Mouse (Mus musculus) limb, embryonic 13.5 days (tissue): ENCODE results near the gene 2310061N02Rik. TPM values are rescaled to one million over a fixed set of nuclear protein-coding genes. Genes with fewer than 3 reads are reported as not detected.

Experiments
- ATAC-seq: fragments of 200-750 bp; cut with Nextera tagmentation; 2 replicates; pipeline ENCODE4 v1.8.0; 2017; ENCODE audit warnings: low read depth, moderate number of reproducible peaks, moderate TSS enrichment; ENCODE audit not compliant: low FRiP score
- H3K27ac ChIP-seq: fragments of 300-500 bp; sonication (generic); 2 replicates; pipeline ENCODE4 v1.5.1; 2015; ENCODE audit warnings: inconsistent platforms, mild to moderate bottlenecking, moderate library complexity
- H3K27me3 ChIP-seq: fragments of 300-500 bp; sonication (generic); 2 replicates; pipeline ENCODE4 v1.6.1; 2015; ENCODE audit warnings: mild to moderate bottlenecking, inconsistent platforms
- H3K36me3 ChIP-seq: fragments of 300-500 bp; sonication (generic); 2 replicates; pipeline ENCODE4 v1.6.1; 2015; ENCODE audit warnings: inconsistent platforms, mild to moderate bottlenecking, moderate library complexity
- H3K4me1 ChIP-seq: fragments of 300-500 bp; sonication (generic); 2 replicates; pipeline ENCODE4 v1.6.1; 2015; ENCODE audit warnings: inconsistent platforms
- H3K4me2 ChIP-seq: fragments of 300-500 bp; sonication (generic); replicated peaks from 2 replicates; pipeline ENCODE4 v1.6.1; 2015; ENCODE audit warnings: inconsistent platforms, mild to moderate bottlenecking, moderate library complexity
- H3K4me3 ChIP-seq: fragments of 300-500 bp; sonication (generic); 2 replicates; pipeline ENCODE4 v1.5.1; 2015; ENCODE audit warnings: moderate library complexity, mild to moderate bottlenecking, inconsistent platforms
- H3K9ac ChIP-seq: fragments of 300-500 bp; sonication (generic); 2 replicates; pipeline ENCODE4 v1.6.1; 2015; ENCODE audit warnings: mild to moderate bottlenecking, inconsistent platforms
- H3K9me3 ChIP-seq: fragments of 300-500 bp; sonication (generic); 2 replicates; pipeline ENCODE4 v1.6.1; 2016; ENCODE audit warnings: inconsistent platforms
- WGBS: fragments of 180-500 bp; shearing (Covaris S2); methylation state at CpG from one replicate; pipeline ENCODE4 v1.1.7; 2015; 5-methylcytosine and 5-hydroxymethylcytosine counted together
- polyA plus RNA-seq: library from polyadenylated mRNA; unstranded; fragments of >200 nt; fragmentation: Nextera tagmentation; extraction: Ambion mirVana; gene quantifications from 2 replicates; pipeline ENCODE4 v1.2.1, GENCODE M21; 2015

Gene 2310061N02Rik
- polyA plus RNA-seq, 1 experiment from 2014 or later: not detected

- no peaks in the 10 kb centered on the region for H3K4me1 ChIP-seq
- no peaks in the 10 kb centered on the region for H3K27me3 ChIP-seq
- WGBS: 69% methylated on average over 2 of the region's 2 CpGs
- no peaks in the 10 kb centered on the region for H3K36me3 ChIP-seq
- H3K27ac ChIP-seq: no peak overlapping the region
- H3K9me3 ChIP-seq: no peaks in the 10 kb centered on the region
- ATAC-seq: no peak
- no peak overlapping the region for H3K4me2 ChIP-seq
- no peak overlapping the region for H3K9ac ChIP-seq
- no peak overlapping the region for H3K4me3 ChIP-seq
Observed at GRCm38 (mm10) chr16:88681282-88681681, 26.5 kb downstream of the 2310061N02Rik start.

GRCm38 (mm10) chr16:88679099-88679498, 28.7 kb downstream of the 2310061N02Rik start:
- H3K36me3 ChIP-seq: no peaks in the 10 kb centered on the region
- ATAC-seq: no peak
- no peaks in the 10 kb centered on the region for H3K9me3 ChIP-seq
- H3K4me1 ChIP-seq: no peaks in the 10 kb centered on the region
- no peaks in the 10 kb centered on the region for H3K27me3 ChIP-seq
- H3K4me2 ChIP-seq: no peak overlapping the region
- H3K4me3 ChIP-seq: no peak overlapping the region
- 78% methylated on average over 6 of the region's 6 CpGs for WGBS
- no peak overlapping the region for H3K9ac ChIP-seq
- no peak overlapping the region for H3K27ac ChIP-seq

- 90% methylated on average over 4 of the region's 4 CpGs for WGBS
- no peaks in the 10 kb centered on the region for H3K4me1 ChIP-seq
- H3K9ac ChIP-seq: no peak within 1 kb of the TSS
Observed at GRCm38 (mm10) chr16:88671571-88671970, 36.2 kb downstream of the 2310061N02Rik start, which contains the start of gene Krtap27-1. Gene Krtap27-1, minus strand, starts transcription at chr16:88671671.

GRCm38 (mm10) chr16:88657426-88657825, 50.3 kb downstream of the 2310061N02Rik start:
- H3K4me2 ChIP-seq: no peak overlapping the region
- H3K9me3 ChIP-seq: no peaks in the 10 kb centered on the region
- WGBS: 50% methylated on average over 1 of the region's 1 CpGs
- no peaks in the 10 kb centered on the region for H3K4me1 ChIP-seq
- no peak overlapping the region for H3K4me3 ChIP-seq
- H3K36me3 ChIP-seq: no peaks in the 10 kb centered on the region
- no peak overlapping the region for H3K27ac ChIP-seq
- ATAC-seq: no peak
- no peak overlapping the region for H3K9ac ChIP-seq
- H3K27me3 ChIP-seq: no peaks in the 10 kb centered on the region

More at GRCm38 (mm10) chr16:88671571-88671970, 36.2 kb downstream of the 2310061N02Rik start, which contains the start of gene Krtap27-1:
- Histone ChIP-seq H3K27ac (no peak within 1 kb of the TSS), H3K4me3 (no peak within 1 kb of the TSS), H3K4me2 (no peak within 1 kb of the TSS), H3K27me3 (no peaks in the 10 kb centered on the region), H3K36me3 (no peaks in the 10 kb centered on the region), H3K9me3 (no peaks in the 10 kb centered on the region)
- no peak for ATAC-seq

Other genes with a start within 250 kb of the 2310061N02Rik start
- gene Cldn17, start 201.0 kb downstream of the 2310061N02Rik start, polyA plus RNA-seq: not detected in 2 replicates
- 4.1 and 5.4 TPM in 2 replicates for gene Cldn8, start 144.8 kb downstream of the 2310061N02Rik start, polyA plus RNA-seq
- not detected in 2 replicates for gene Krtap24-1, start 95.7 kb downstream of the 2310061N02Rik start, polyA plus RNA-seq
- not detected in 2 replicates for gene 2310079G19Rik, start 80.3 kb downstream of the 2310061N02Rik start, polyA plus RNA-seq
- not detected in 2 replicates for gene Krtap26-1, start 60.2 kb downstream of the 2310061N02Rik start, polyA plus RNA-seq
- not detected in 2 replicates for gene Krtap27-1, start 36.3 kb downstream of the 2310061N02Rik start, polyA plus RNA-seq
- not detected in 2 replicates for gene Krtap13-1, start 20.9 kb upstream of the 2310061N02Rik start, polyA plus RNA-seq
- gene Krtap13, start 43.7 kb upstream of the 2310061N02Rik start, polyA plus RNA-seq: not detected in 2 replicates
- not detected in 2 replicates for gene 2310034C09Rik, start 50.9 kb upstream of the 2310061N02Rik start, polyA plus RNA-seq
- gene 2310057N15Rik, start 66.2 kb upstream of the 2310061N02Rik start, polyA plus RNA-seq: not detected in 2 replicates
- gene Gm5965, start 69.9 kb upstream of the 2310061N02Rik start, polyA plus RNA-seq: not detected in 2 replicates
- gene Gm20741, start 104.3 kb upstream of the 2310061N02Rik start, polyA plus RNA-seq: not detected in 2 replicates
- not detected in 2 replicates for gene Krtap15, start 112.3 kb upstream of the 2310061N02Rik start, polyA plus RNA-seq
- gene Krtap14, start 118.2 kb upstream of the 2310061N02Rik start, polyA plus RNA-seq: not detected in 2 replicates
- not detected in 2 replicates for gene Krtap19-1, start 161.4 kb upstream of the 2310061N02Rik start, polyA plus RNA-seq
- gene Krtap19-2, start 166.3 kb upstream of the 2310061N02Rik start, polyA plus RNA-seq: not detected in 2 replicates
- not detected in 2 replicates for gene Krtap19-3, start 170.1 kb upstream of the 2310061N02Rik start, polyA plus RNA-seq
- gene Krtap19-4, start 177.1 kb upstream of the 2310061N02Rik start, polyA plus RNA-seq: not detected in 2 replicates
- gene Krtap19-5, start 188.5 kb upstream of the 2310061N02Rik start, polyA plus RNA-seq: not detected in 2 replicates
- gene Krtap19-9b, start 224.3 kb upstream of the 2310061N02Rik start, polyA plus RNA-seq: not detected in 2 replicates